Mouse (Mus musculus): ENCODE data around the gene Pfkp.

Pfkp gene

DNA sequence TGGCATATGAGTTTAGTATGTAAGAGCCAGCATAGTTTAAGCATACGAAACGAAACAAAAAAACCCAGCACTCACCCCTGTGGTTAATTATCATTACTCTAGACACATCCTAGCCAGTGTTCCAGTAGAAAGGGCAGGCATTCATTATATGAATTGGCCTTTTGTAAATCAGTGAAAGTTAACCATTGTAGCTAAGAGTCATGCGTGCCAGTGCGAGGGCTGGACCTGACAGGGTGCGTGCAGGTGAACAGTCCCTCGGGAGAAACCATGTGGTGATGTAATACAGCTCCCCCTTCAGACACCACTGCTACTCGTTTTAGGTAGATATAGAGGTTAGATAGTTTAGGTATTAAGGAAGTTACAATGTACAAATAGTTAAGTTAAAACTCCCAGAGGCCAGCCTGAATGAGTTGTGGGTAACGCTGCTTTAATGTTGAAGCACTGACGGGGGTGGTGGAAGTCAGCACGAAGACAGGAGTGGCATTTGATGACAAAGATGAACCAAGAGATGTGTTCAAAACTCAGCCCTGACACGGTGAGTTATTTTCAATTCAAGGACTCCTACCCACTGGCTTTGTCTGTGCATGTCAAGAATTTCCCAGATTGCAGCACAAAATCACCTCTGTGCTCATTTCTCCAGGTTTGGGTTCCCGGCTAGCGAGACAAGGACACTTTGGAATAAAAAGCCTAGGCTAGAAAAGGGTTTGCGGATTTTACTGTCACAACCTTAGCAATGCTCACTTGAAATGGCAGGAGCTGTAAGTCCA, 19.4 kb downstream of the Pfkp start:
- no peak for TF ChIP-seq GATA4 (IDR thresholded peaks at IDR 0.05; ENCODE audit: insufficient replicate concordance, low read length)

DNA sequence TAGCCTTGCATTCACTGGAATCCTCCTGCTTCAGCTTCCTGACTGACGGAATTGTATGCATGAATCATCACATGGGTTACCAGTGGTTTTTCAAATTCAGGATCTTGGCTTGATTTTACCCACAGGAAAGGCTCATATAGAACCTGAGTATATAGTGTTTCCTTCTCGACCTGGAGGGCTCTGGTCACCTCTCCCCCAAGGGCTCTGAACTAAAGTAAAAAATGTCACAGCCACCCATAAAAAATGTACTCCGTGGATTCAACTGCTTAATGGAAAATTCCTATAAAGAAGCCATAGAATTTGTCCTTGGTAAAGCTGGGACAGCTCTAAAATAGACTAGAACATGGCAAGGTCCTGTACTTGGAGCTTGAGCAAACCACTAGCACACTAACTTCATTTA, 20.3 kb downstream of the Pfkp start:
- TF ChIP-seq GATA4 (IDR thresholded peaks at IDR 0.05; ENCODE audit: insufficient replicate concordance, low read length), result no peak

DNA sequence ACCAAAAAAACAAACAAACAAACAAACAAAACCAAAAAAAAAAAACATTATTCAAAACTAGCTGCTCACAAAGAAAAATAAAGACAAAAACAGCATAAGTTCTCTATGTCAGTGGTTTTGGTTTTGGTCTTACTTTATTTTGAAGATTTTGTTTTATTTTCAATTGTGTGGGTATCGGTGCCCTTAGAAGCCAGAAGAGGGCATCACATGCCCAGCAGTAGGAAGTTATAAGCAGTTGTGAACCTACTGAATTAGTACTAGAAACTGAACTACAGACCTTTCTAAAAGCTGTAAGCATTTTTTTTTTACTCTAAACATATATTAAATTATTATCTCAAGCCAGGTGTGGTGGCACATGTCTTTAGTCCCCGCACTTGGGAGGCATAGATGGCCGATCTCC, 21.2 kb downstream of the Pfkp start:
- TF ChIP-seq GATA4 (IDR thresholded peaks at IDR 0.05; ENCODE audit: insufficient replicate concordance, low read length), result no peak

DNA sequence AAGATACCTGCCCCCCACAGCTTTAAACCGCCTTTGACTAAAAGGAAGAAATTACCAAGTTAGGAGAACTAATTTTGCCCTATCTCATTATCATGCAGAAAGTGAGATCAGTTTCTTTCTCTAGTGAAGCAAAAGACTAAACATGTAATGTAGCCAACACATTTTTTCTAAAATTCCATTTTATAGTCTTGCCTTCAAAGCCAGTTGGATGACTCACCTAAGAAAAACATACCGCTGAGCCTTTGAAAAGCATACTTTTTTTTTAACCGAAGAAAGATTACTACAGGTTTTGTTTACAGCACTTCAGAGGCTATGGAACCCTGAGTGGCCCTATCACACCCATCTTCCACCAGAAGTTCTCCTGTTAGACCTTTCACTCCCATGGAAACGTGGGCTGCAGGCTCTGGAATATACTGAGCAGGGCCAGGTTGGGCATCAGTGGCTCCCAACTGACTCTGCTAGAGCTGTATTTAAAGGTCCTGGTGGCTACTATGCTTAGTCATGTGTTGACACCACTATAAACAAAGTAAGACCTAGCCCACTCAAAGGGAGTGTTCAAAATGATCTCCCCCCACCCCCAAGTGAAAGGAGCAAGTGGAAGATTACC, 22.0 kb downstream of the Pfkp start:
- TF ChIP-seq GATA4 (IDR thresholded peaks at IDR 0.05; ENCODE audit: insufficient replicate concordance, low read length), result no peak

DNA sequence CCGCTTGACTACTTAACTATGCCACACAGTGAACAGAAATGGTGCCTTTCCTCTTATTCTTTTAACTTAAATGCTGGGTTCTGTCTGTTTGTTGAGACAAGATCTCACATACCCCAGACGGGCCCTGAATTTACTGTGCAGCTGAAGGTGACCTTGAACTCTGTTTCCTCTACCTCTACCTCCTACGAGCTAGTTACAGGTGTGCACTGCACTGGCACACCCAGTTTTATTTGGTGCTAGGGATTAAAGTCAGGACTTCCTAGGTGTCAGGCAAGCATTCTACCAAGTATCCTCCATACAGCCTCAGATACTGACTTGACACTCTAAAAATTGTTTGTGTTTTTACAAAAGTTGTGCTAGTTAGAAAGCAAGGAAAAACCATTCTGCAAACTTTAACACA, 22.6 kb downstream of the Pfkp start:
- no peak for TF ChIP-seq GATA4 (IDR thresholded peaks at IDR 0.05; ENCODE audit: insufficient replicate concordance, low read length)

DNA sequence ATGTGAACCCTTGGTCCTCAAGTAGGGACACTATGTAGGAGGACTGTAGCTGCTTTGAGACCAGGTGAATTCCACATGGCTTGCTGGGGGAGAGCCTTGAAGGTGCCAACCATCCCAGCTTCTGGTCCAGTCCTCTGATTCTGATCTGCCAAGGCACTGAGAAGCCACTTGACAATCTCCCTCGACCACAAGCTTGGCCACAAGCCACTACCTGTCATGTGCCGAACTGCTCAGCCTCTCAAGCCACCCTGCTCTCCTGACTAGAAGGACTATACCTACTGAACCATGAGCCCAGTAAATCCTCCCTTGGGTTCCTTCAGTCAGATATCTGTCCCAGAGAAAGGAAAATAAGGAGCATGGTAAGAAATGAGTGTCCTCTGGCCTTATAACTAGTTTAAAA, 24.0 kb downstream of the Pfkp start:
- TF ChIP-seq GATA4 (IDR thresholded peaks at IDR 0.05; ENCODE audit: insufficient replicate concordance, low read length), result no peak

DNA sequence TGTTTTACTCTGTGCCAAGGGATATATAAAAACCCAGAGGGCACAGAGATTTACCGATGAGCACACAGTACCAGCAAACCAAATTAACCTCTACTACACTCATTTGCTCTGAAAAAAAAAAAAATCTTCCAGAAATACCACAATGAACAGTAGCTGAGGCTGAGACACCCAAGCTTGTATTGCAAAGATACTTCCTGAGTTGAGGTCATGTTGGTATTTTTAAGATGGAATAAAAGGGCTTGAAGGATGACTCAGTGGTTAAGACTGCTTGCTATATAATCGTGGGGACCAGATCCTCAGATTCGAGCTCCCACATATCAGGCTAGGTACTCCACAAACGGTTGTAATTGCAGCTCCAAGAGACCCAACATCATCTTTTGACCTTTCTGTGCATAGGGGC, 24.5 kb downstream of the Pfkp start:
- TF ChIP-seq GATA4 (IDR thresholded peaks at IDR 0.05; ENCODE audit: insufficient replicate concordance, low read length), result no peak

DNA sequence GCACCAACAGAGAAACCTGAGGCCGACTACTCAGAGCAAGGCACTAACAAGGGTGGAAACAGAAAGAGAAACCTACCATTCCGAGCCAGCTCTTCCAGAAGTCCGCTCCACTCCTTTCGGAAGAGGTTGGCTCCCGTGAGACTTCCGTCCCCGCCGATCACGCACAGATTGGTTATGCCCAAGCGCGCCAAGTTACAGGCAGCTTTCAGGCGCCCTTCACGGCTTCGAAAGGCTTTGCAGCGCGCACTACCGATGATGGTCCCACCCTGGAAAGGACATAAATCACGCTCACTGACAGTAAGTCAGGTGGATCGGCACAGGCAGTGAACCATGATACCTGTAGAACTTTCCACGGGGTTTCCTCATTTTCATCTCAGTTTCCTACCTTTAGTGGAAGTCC, 26.7 kb downstream of the Pfkp start:
- no peak for TF ChIP-seq GATA4 (IDR thresholded peaks at IDR 0.05; ENCODE audit: insufficient replicate concordance, low read length)

DNA sequence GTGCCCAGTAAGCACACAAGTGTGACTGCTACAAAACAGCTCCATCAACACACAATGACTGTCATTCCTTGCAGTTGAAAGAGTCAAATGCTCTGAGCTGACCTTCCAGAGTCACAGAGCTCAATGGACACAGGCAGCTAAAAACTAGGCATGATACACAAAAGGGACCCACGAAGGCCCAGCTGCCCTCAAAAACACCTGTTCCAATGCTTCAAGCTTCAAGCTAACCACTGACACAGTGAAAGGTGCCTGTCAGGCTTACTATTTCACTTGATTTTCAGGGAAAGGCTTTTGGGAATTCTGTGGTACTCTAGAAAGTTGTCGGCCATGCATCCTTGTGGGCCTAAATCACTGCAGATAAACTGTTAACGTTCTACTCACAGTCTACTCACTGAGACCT, 28.3 kb downstream of the Pfkp start:
- TF ChIP-seq GATA4 (IDR thresholded peaks at IDR 0.05; ENCODE audit: insufficient replicate concordance, low read length), result no peak

DNA sequence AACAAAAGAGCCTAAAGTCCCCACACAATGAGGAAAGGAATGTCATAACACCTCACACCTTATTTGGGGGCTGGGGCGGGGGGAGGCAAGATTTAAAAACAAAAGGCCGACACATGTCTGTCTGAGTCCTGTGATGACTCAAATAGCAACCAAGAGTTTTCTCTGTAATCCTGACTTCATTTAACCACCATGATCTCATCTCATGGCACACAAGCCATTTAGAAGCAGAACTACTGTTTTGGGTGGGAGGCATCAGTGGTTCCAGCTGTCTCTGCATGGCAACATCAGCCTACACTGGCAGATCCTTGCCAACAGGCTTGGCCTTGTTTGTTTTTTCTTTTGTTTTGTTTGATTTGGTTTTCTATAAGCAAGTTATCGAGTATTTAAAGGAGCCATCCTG, 29.9 kb downstream of the Pfkp start:
- TF ChIP-seq GATA4 (IDR thresholded peaks at IDR 0.05; ENCODE audit: insufficient replicate concordance, low read length), result no peak

DNA sequence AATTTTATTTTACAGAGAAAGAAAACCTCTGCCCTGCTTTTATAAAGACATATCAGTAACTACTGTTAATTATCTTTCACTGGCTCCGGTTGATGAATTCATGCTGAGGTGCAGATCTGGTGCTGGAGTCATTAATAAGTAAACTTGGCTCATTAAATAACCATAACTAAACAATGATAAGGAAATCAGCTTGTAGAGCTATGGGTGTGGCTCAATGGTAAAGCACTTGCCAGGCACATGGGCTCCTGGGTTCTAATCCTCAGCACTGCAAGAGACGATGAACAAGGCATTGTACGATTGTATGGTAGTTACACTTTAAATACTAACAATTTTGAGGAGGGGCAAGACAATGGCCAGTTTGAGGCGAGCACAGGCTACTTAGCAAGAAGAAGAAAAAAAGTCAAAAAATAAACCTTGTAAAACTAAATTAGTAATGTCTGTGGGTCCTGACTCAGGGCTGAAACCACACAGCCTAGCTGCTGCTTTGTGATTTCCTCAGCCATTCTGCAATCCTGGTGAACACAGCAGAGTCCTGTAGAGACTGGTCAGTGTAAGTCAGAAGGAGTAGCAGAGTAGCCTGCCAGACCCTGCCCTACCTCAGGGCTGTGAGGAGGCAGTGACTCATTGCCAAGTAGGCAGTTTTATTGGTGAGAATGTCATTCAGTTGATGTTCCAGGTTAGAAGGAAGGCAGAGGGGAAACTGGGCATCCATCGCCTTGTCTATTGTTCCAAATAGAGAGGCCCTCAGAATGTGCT, 34.7 kb downstream of the Pfkp start:
- no peak for TF ChIP-seq GATA4 (IDR thresholded peaks at IDR 0.05; ENCODE audit: insufficient replicate concordance, low read length)

DNA sequence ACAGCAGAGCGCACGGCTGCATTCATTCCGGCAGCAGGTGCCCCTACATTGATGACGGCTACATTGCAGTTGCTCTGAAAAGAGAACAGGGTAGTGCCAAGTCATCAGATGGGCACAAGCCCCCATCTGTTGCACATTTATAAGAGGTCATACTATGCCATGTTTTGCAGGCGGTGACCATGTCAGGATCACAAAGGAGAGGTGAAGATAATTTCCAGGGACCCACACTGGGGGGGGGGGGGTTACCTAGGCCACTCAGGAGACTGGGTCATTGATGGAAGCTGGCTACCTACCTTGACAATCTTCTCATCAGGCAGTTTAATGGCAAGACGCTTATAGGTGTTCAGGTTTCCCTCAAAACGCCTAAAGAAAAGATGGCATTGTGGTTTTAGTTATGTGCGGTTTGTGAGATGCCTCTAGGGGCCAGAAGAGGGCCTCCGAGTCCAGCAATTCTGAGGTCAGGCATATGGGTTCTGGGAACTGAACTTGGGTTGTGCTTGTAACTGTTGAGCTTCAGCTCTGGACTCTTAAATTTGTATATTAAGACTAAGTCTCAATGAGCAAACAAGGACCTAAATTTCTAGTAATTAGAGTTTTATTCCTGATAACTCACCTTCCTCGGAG, 45.7 kb downstream of the Pfkp start:
- no peak for TF ChIP-seq GATA4 (IDR thresholded peaks at IDR 0.05; ENCODE audit: insufficient replicate concordance, low read length)

DNA sequence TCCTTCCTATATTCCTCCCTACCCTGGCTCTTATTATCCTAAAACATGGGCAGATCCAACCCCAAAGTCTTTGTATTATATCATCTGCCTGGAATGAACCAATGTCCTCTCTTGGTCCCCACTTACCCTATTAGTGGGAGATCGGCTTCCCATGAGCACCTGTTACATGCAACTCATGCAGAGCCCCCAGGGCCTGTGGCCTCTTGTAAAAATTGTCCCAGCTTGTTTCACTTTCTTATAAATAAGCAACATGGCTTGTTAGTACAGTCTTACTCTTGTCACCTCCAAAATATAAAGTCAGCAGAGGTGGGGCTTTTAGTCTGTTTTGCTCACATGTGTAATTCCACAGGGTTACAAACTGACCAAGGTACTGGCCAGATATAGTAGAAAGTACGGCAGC, 46.9 kb downstream of the Pfkp start:
- TF ChIP-seq GATA4 (IDR thresholded peaks at IDR 0.05; ENCODE audit: insufficient replicate concordance, low read length), result no peak

DNA sequence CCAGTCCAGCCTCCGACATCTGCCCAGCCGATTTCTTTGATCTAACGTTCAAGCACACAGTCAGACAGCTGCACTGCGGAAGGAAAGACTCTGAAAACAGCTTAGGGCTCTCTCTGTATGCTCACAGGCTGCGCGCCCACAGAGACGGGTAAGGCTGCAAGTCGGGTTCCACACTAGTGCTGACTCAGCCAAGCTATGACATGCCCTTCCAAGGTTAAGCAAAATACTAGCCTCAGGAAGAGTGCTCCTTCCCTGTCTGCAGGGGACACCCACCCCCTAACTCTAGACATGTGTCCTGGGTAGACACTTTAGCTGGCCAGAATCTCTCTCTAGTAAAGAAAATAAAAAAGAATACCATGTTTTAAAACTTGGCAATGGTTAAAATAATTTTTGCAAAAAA, 48.0 kb downstream of the Pfkp start:
- TF ChIP-seq GATA4 (IDR thresholded peaks at IDR 0.05; ENCODE audit: insufficient replicate concordance, low read length), result no peak

DNA sequence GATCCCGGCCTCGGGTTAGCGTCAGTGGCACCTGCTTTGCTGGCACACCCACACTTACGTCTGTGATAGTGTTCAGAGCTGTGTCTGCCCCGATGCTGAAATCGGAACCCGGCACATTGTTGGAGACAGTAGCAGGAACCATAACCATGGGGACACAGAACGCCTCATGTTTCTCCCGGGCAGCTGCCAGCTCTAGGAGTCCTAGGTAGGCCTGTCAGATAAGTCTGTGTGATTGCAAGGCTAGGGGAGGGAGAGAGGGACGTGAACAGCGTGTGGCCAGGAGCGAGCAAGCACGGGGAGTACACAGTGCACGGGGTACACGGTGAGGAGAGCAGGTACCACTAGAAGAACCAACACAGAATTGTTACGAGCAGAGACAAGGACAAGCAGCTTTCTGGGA, 50.8 kb downstream of the Pfkp start:
- TF ChIP-seq GATA4 (IDR thresholded peaks at IDR 0.05; ENCODE audit: insufficient replicate concordance, low read length), result no peak

DNA sequence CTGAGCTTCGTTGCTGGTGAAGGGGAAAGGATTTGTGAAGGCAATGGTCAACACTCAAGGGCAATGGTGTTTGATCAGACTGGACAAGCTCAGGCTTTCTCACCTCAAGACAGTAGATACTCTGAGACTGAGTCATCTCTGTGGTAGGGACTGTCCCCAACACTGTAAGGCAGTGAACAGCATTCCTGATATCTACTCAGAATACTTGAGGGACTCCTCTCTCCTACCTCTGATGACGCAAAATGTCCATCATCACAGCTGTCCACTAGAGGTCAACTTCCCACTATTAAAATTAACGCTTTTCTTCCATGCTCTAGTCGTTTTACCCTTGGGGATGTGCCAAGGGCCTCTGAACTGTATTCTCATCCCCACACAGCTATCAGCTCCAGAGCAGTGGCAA, 53.2 kb downstream of the Pfkp start:
- TF ChIP-seq GATA4 (IDR thresholded peaks at IDR 0.05; ENCODE audit: insufficient replicate concordance, low read length), result no peak
